Mouse (Mus musculus): Measurements from ENCODE around the gene Noc2l. TPM values are rescaled to one million over a fixed set of nuclear protein-coding genes. Genes with fewer than 3 reads are reported as not detected.

The Noc2l gene
- polyA plus RNA-seq, 1 experiment from 2014 or later: 49.2 TPM

DNA sequence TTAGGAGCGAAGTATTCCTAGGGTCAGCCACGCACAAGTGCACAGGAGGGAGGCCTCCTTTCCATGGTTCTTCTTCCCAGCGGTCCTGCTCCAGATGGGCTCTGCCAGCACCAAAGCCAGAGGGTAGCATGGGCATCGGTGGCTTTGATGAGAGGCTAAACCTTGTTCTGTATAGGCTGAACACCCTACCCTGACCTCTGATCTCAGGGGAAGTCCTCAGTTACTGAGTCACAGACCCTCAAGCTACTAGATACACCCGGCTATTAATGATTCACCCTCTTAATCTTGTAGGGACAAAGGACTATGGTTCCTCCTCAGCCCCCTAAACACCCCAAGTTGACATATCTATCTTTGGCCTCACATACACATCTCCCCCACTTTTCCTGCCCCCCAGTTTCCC is 41.9 kb upstream of the Noc2l start:
- no peak for DNase-seq (ENCODE audit: low spot score)
- Histone ChIP-seq H3K9ac (ENCODE audit: low read depth, low read length) (0 out of 2 replicates have a peak overlapping the region, but pooled peaks have one; percentile 18), H3K4me1 (replicated peaks; ENCODE audit: insufficient read depth, low read length) (peaks cover 61% of the 10 kb centered on the region), H3K27ac (peak overlapping the region; percentile 93), H3K4me3 (replicated peaks; ENCODE audit: low read depth, low read length) (no peak overlapping the region), H3K27me3 (ENCODE audit: insufficient read depth, low read length) (no peaks in the 10 kb centered on the region), H3K36me3 (ENCODE audit: insufficient read depth, low read length) (peaks cover 16% of the 10 kb centered on the region; the same call in 1 of the 2 replicates), H3K9me3 (replicated peaks; ENCODE audit: low read length) (no peaks in the 10 kb centered on the region), H3K4me2 (ENCODE audit: low read length) (peak overlapping the region; percentile 39)
- WGBS: 65% methylated on average over 5 of the region's 5 CpGs
- ATAC-seq (replicated peaks; ENCODE audit: low FRiP score, low read depth): no peak
- TF ChIP-seq CTCF (IDR thresholded peaks at IDR 0.05; ENCODE audit: low read depth): no peak

DNA sequence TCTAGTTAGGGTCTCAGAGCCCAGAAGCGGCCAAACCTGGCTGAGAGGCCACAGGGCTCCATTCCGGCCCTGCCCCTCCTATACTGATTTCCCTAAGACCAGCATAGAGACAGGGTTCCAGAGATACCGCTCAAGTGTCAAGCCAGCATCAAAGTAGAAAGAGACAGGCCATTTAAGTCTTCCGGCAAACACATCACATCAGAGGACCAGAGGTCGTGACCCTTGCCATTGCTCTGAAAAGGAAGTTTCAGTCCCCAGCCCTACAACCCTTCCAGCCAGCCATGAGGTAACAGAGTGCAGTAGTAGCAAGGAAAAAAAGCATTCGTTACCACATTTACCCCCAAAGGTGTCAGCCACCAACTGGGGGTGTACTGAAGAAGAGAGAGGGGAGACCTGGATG is 41.5 kb upstream of the Noc2l start:
- DNase-seq (ENCODE audit: low spot score) (no peak), ATAC-seq (replicated peaks; ENCODE audit: low FRiP score, low read depth) (no peak)
- H3K36me3 ChIP-seq (ENCODE audit: insufficient read depth, low read length): peaks cover 16% of the 10 kb centered on the region; the same call in 1 of the 2 replicates
- no peak for TF ChIP-seq CTCF (IDR thresholded peaks at IDR 0.05; ENCODE audit: low read depth)
- no peaks in the 10 kb centered on the region for H3K27me3 ChIP-seq (ENCODE audit: insufficient read depth, low read length)
- peak overlapping the region; percentile 93; the same call in 1 of the 2 replicates for H3K27ac ChIP-seq
- H3K9me3 ChIP-seq (replicated peaks; ENCODE audit: low read length): no peaks in the 10 kb centered on the region
- H3K9ac ChIP-seq (ENCODE audit: low read depth, low read length): no peak overlapping the region
- peaks cover 56% of the 10 kb centered on the region for H3K4me1 ChIP-seq (replicated peaks; ENCODE audit: insufficient read depth, low read length)
- 45% methylated on average over 6 of the region's 6 CpGs for WGBS
- H3K4me2 ChIP-seq (ENCODE audit: low read length): 0 out of 2 replicates have a peak overlapping the region, but pooled peaks have one; percentile 6
- no peak overlapping the region for H3K4me3 ChIP-seq (replicated peaks; ENCODE audit: low read depth, low read length)

DNA sequence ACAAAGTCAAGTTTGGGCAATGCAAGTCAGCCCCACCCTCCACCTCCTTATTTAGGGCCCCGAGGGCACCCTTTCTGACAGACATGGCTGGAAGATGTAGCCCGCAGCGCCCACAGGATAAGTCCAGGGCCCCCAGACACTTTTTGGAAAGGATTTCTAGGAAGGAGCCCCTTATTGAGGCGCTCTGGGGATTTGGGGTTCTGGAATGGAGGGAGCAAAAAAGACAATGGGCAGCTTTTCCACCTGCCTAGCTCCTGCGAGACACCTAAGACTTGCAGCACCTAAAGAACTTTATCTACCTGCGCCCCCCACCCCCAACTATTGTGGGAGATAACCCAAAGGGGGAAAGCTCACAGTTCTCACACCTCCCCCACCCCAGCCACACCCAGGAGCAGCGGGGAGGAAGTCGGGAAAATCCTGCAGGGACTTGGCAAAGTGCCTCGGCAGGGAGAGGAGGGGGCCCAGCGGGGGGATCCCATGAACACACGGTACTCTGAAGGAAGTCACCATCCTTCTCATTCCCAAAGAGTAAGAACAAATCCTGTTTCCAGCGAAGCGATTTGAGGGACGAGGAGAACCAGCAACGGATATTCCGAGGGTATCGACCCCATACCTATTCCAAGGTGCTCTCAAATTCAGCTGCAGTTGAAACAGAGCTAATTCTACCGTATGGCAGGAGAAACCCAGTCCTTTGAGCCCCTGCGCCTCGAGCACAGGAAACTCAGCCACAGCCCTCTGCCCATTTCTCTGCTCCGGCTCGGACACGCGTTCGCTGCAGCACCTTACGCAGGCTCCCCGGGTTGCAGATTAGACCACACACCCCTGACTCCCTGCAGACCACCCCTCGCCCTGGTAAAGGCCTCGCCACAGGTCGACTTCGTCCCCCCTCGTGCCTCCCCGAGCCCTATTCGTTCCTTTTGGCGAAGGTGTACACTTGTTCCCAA is 39.6 kb upstream of the Noc2l start:
- no peak for TF ChIP-seq CTCF (IDR thresholded peaks at IDR 0.05; ENCODE audit: low read depth)
- Histone ChIP-seq H3K27me3 (ENCODE audit: insufficient read depth, low read length) (no peaks in the 10 kb centered on the region), H3K4me1 (replicated peaks; ENCODE audit: insufficient read depth, low read length) (peaks cover 40% of the 10 kb centered on the region), H3K36me3 (ENCODE audit: insufficient read depth, low read length) (0 out of 2 replicates have a peak, but pooled peaks cover 10% of the 10 kb centered on the region), H3K4me3 (replicated peaks; ENCODE audit: low read depth, low read length) (peak overlapping the region; percentile 96), H3K9me3 (replicated peaks; ENCODE audit: low read length) (no peaks in the 10 kb centered on the region), H3K4me2 (ENCODE audit: low read length) (peak overlapping the region; percentile 96), H3K9ac (ENCODE audit: low read depth, low read length) (peak overlapping the region; percentile 90), H3K27ac (peak overlapping the region; percentile 86)
- WGBS: 5% methylated on average over 35 of the region's 35 CpGs
- no peak for ATAC-seq (replicated peaks; ENCODE audit: low FRiP score, low read depth)
- peak; percentile 74 for DNase-seq (ENCODE audit: low spot score)

DNA sequence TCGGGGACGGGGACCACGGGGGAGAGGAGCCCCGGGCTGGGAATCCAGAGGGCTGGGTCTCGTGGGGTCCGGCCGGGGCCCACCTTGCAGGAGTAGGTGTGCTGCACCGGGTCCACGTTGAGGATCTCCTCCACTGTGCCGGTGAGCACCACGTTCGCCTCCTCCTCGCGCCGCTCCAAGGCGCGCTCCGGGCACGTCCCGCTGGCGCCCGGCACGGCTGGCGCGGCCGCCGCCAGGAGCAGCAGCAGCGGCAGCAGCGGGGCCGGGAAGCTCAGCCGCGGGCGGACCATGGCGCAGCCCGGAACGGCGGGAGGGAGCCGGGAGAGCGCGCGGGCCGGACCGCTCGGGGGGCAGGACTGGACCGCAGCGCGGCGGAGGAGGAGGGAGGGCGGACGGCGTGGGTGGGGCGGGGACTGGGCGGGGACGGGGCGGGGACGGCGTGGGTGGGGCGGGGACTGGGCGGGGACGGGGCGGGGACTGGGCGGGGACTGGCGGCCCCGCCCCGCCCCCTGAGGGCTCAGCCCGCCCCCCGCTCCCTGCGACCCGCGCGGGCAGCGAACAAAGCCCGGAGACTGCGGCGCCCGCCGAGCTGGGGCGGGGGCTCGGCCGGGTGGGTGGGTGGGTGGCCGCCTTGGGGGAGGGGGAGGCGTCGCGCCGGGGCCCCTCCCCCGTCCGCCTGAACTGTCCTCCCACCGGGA is 38.5 kb upstream of the Noc2l start, which contains the start of gene Agrn:
Gene Agrn, minus strand, starts transcription at position 358 of the 698 bp plus-strand sequence.
- H3K27ac ChIP-seq: peak within 1 kb of the TSS; percentile 93
- H3K36me3 ChIP-seq (ENCODE audit: insufficient read depth, low read length): 0 out of 2 replicates have a peak, but pooled peaks cover 5% of the 10 kb centered on the region
- ATAC-seq (replicated peaks; ENCODE audit: low FRiP score, low read depth) (peak; percentile 74), DNase-seq (ENCODE audit: low spot score) (no peak)
- H3K4me2 ChIP-seq (ENCODE audit: low read length): peak within 1 kb of the TSS; percentile 96
- no peak for TF ChIP-seq CTCF (IDR thresholded peaks at IDR 0.05; ENCODE audit: low read depth)
- peaks cover 31% of the 10 kb centered on the region for H3K4me1 ChIP-seq (replicated peaks; ENCODE audit: insufficient read depth, low read length)
- WGBS: under 1% methylated on average over 44 of the region's 88 CpGs
- H3K9me3 ChIP-seq (replicated peaks; ENCODE audit: low read length): no peaks in the 10 kb centered on the region
- peak within 1 kb of the TSS; percentile 90 for H3K9ac ChIP-seq (ENCODE audit: low read depth, low read length)
- H3K4me3 ChIP-seq (replicated peaks; ENCODE audit: low read depth, low read length): peak within 1 kb of the TSS; percentile 96
- H3K27me3 ChIP-seq (ENCODE audit: insufficient read depth, low read length): no peaks in the 10 kb centered on the region

DNA sequence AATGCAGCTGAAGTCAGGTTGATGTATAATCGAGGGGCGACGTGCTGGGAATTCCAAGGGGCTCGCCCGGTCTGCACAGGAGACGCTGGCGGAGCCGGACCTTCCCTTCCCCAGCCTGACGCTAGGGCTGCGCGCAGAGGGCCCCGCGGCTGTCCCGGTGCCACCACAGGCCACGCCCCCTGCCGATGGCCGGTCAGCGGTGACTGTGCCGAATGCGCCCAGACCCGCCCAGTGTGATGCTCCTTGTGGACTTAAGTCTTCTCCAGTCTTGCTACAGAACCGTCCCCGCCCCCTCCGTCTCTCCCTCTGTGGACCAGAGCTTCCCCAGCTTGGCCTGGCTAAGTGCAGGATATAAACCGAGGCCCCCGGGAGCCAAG is 38.0 kb upstream of the Noc2l start:
- Histone ChIP-seq H3K27ac (peak overlapping the region; percentile 93), H3K9me3 (replicated peaks; ENCODE audit: low read length) (no peaks in the 10 kb centered on the region), H3K9ac (ENCODE audit: low read depth, low read length) (peak overlapping the region; percentile 65), H3K27me3 (ENCODE audit: insufficient read depth, low read length) (no peaks in the 10 kb centered on the region), H3K4me2 (ENCODE audit: low read length) (peak overlapping the region; percentile 53), H3K4me3 (replicated peaks; ENCODE audit: low read depth, low read length) (peak overlapping the region; percentile 96), H3K4me1 (replicated peaks; ENCODE audit: insufficient read depth, low read length) (peaks cover 30% of the 10 kb centered on the region), H3K36me3 (ENCODE audit: insufficient read depth, low read length) (no peaks in the 10 kb centered on the region)
- DNase-seq (ENCODE audit: low spot score) (peak; percentile 97), ATAC-seq (replicated peaks; ENCODE audit: low FRiP score, low read depth) (peak; percentile 94)
- WGBS: under 1% methylated on average over 26 of the region's 26 CpGs
- peak; percentile 58 for TF ChIP-seq CTCF (IDR thresholded peaks at IDR 0.05; ENCODE audit: low read depth)
